Mouse (Mus musculus): ENCODE results near the gene Icam1.

GRCm38 (mm10) chr9:20979769-20980168 lies 36.0 kb upstream of the Icam1 start:
- no peak for TF ChIP-seq CTCF (IDR thresholded peaks at IDR 0.05; ENCODE audit: low read depth, low read length)
- TF ChIP-seq POLR2A (IDR thresholded peaks at IDR 0.05; ENCODE audit: borderline replicate concordance, low read depth, low read length) = no peak

Measured in bone marrow macrophage, adult 2 months (primary cell).